Mouse (Mus musculus): ENCODE measurements around the gene Adora3.
"Not testable (repeated sequence)": the region's sequence is repeated elsewhere in the genome, so short reads cannot be mapped to it uniquely, and the experiment has no call there.

Gene Adora3

GRCm38 (mm10) chr3:105904721-105905120 lies 34.1 kb downstream of the Adora3 start:
- no peak for DNase-seq

GRCm38 (mm10) chr3:105907956-105908655 lies 37.4 kb downstream of the Adora3 start:
- DNase-seq = no peak

GRCm38 (mm10) chr3:105908976-105909375 lies 38.3 kb downstream of the Adora3 start:
- no peak for DNase-seq

- peak; percentile 58 to 60 for DNase-seq
Measured at GRCm38 (mm10) chr3:105910519-105911190, 40.0 kb downstream of the Adora3 start.

- no peak for DNase-seq
Measured at GRCm38 (mm10) chr3:105912097-105912880, 41.6 kb downstream of the Adora3 start.

- no peak for DNase-seq
Measured at GRCm38 (mm10) chr3:105913839-105914681, 43.4 kb downstream of the Adora3 start.

GRCm38 (mm10) chr3:105915281-105915680 lies 44.6 kb downstream of the Adora3 start:
- DNase-seq = no peak

GRCm38 (mm10) chr3:105916455-105916854 lies 45.8 kb downstream of the Adora3 start:
- DNase-seq = not testable (repeated sequence)

- DNase-seq = no peak
Measured at GRCm38 (mm10) chr3:105917656-105918354, 47.1 kb downstream of the Adora3 start.

- DNase-seq = no peak
Measured at GRCm38 (mm10) chr3:105918355-105918745, 47.7 kb downstream of the Adora3 start.

- DNase-seq = not testable (repeated sequence)
Measured at GRCm38 (mm10) chr3:105920743-105921142, 50.1 kb downstream of the Adora3 start.

- DNase-seq = peak; percentile 31 to 36
Measured at GRCm38 (mm10) chr3:105921959-105922358, 51.3 kb downstream of the Adora3 start.

- no peak for DNase-seq
Measured at GRCm38 (mm10) chr3:105924616-105925015, 54.0 kb downstream of the Adora3 start.

GRCm38 (mm10) chr3:105927561-105928194 lies 57.0 kb downstream of the Adora3 start:
- DNase-seq = no peak

- DNase-seq = peak in 1 of 2 experiments; percentile 42
Measured at GRCm38 (mm10) chr3:105928195-105928569, 57.5 kb downstream of the Adora3 start.

- no peak for DNase-seq
Measured at GRCm38 (mm10) chr3:105928781-105929180, 58.1 kb downstream of the Adora3 start.

GRCm38 (mm10) chr3:105929821-105930220 lies 59.2 kb downstream of the Adora3 start:
- no peak for DNase-seq

GRCm38 (mm10) chr3:105931095-105931494 lies 60.4 kb downstream of the Adora3 start:
- DNase-seq = no peak

GRCm38 (mm10) chr3:105932240-105933071 lies 61.8 kb downstream of the Adora3 start, which contains the start of gene I830077J02Rik:
I830077J02Rik (minus strand) TSS chr3:105932664.
- no peak for DNase-seq

- no peak for DNase-seq
Measured at GRCm38 (mm10) chr3:105933926-105934325, 63.3 kb downstream of the Adora3 start.
